Mouse (Mus musculus): ENCODE measurements around the gene Ifna16.

Ifna16 gene

DNA sequence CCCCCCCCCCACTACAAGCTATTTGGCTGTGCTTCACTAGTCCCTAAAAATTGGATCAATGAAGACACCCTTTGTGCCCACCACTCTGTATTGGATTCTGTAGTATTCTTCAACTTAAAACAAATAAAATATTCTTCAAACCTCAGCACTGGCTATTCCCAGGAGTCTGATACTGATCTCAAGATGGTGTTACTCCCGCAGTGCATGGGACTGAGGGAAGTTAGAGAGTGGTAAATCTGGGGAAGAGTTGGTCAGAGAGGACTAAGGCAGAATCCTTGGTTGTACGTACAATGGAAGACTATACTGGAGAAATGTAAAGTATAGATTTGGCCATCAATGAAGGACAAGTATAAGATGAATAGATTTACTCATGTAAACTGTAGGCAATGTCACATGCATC is 34.2 kb downstream of the Ifna16 start:
- DNase-seq (ENCODE audit: low read depth, low spot score) = no peak

DNA sequence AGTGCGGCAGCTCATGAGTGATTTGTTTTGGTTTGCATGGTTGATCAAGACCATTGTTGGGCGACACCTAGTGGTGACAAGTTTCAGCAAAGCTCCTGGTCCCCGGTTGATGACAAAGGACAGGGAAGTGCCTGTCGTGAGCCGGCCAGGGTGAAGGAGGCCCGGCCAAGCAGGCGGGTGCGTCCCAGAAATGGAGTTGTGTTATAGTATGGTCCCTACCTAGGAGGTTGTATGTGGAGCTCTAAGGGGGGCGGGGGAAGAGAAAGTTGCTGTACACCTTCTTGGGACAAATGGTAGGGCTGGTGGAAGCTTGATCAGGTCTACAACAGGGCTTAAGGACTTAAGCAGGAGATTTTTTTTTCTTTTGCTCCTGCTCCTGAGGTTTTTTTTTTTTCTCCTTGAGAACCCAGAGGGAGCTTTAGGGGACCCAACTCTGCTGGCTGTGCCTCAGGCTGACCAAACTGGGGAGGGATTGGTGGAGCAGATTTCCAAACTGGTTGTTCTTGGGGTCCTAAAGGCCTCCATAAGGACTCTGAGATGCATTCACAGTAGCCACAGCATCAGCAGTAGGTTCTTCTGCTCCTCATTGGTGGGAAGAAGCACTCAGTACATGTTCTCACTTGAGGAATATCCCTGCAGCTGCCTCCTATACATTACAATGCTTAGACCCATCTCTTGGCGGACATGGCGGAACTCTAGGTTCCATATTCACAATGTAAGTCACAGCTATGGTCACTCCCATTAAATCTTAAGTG is 35.5 kb downstream of the Ifna16 start:
- DNase-seq (ENCODE audit: low read depth, low spot score) = peak; percentile 100

DNA sequence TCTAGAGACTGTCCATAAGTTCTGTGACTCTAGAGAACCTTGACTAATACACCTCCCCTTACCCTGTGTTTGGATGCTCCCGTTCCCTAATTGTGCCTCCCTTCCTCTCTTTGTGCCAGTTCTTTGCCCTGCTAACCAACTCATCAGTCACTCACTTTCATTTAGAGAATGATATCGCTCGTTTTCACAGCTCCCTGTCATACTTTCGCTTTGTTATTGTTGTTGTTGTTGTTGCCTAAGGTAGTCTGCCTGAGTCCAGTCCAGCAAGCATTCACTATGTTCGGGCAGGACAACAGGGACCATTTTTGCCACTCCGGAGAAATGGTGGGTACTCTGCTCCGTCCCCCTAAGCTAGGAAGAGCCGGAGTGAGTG is 36.0 kb downstream of the Ifna16 start:
- no peak for DNase-seq (ENCODE audit: low read depth, low spot score)

DNA sequence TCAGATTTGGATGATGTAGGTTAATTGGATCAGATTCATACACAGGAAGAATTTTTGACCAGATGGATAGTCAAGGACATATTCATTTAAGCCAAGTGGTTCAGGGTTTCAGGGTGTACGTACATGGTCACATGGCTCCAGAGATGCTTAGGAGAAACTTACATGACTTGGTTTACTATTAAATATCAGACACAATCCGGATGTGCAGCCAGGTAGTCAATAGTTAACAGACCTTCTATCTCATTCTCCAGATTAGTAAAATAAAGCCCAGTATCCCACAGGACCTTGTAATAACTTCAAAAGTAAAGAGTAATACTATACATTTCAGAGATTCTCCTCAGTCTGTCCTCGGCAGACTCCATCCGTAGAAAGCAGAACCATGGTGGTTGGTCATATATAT is 42.4 kb downstream of the Ifna16 start, which contains the start of gene C87499:
C87499 (minus strand) TSS at position 101 of the 400 bp plus-strand sequence.
- no peak for DNase-seq (ENCODE audit: low read depth, low spot score)
